Mouse (Mus musculus) bone marrow, adult 2 months (tissue): Measurements from ENCODE around the gene Eipr1. TPM values are rescaled to one million over a fixed set of nuclear protein-coding genes. Genes with fewer than 3 reads are reported as not detected.

Source experiments
- H3K27ac ChIP-seq: fragments of 200-500 bp; 2 replicates; pipeline ENCODE4 v1.5.1; 2012; ENCODE audit warnings: low read depth, mild to moderate bottlenecking, control low read depth, inconsistent platforms, low read length; ENCODE audit not compliant: control insufficient read depth, poor library complexity, insufficient read depth
- H3K4me1 ChIP-seq: fragments of 200-500 bp; 2 replicates; pipeline ENCODE4 v1.6.1; 2011; ENCODE audit warnings: low read length; ENCODE audit not compliant: control insufficient read depth, insufficient read depth
- H3K4me3 ChIP-seq: fragments of 200-500 bp; replicated peaks from 2 replicates; pipeline ENCODE3; 2011; ENCODE audit warnings: mild to moderate bottlenecking, low read depth, low read length, control low read depth; ENCODE audit not compliant: control insufficient read depth
- CTCF ChIP-seq: fragments of 200-500 bp; IDR thresholded peaks from 2 replicates; pipeline ENCODE4 v1.5.1; 2011; ENCODE audit warnings: low read length, control low read depth; ENCODE audit not compliant: control insufficient read depth, insufficient read depth
- POLR2A ChIP-seq: fragments of 200-500 bp; IDR thresholded peaks from 2 replicates; pipeline ENCODE4 v1.6.1; 2011; ENCODE audit warnings: low read depth, mild to moderate bottlenecking, control low read depth, low read length, borderline replicate concordance; ENCODE audit not compliant: control insufficient read depth
- WGBS: fragments of 180-500 bp; shearing (Covaris S2); methylation state at CpG from one replicate; pipeline ENCODE4 v1.1.7; 2018; 5-methylcytosine and 5-hydroxymethylcytosine counted together
- polyA plus RNA-seq: library from polyadenylated mRNA; stranded (reverse); fragments of >200 nt; gene quantifications from 2 replicates; pipeline ENCODE4 v1.2.4, GENCODE M21; 2011; ENCODE audit warnings: low replicate concordance; ENCODE audit not compliant: missing spikeins, insufficient read depth, insufficient read length

The Eipr1 gene
- polyA plus RNA-seq, 1 experiment = 21.0 TPM

GRCm38 (mm10) chr12:28785299-28785698 is 33.7 kb downstream of the Eipr1 start:
- no peaks in the 10 kb centered on the region for H3K4me1 ChIP-seq
- no peak overlapping the region for H3K4me3 ChIP-seq
- WGBS = 71% methylated on average over 1 of the region's 1 CpGs
- TF ChIP-seq POLR2A (no peak), CTCF (no peak)
- H3K27ac ChIP-seq = no peak overlapping the region

- WGBS = 92% methylated on average over 6 of the region's 6 CpGs
- TF ChIP-seq CTCF = no peak
- no peak for TF ChIP-seq POLR2A
- Histone ChIP-seq H3K4me1 (no peaks in the 10 kb centered on the region), H3K4me3 (no peak overlapping the region), H3K27ac (no peak overlapping the region)
Observed at GRCm38 (mm10) chr12:28786310-28786709, 34.7 kb downstream of the Eipr1 start.

- TF ChIP-seq POLR2A = no peak
- no peak for TF ChIP-seq CTCF
- Histone ChIP-seq H3K4me3 (no peak overlapping the region), H3K4me1 (no peaks in the 10 kb centered on the region), H3K27ac (no peak overlapping the region)
- WGBS = 86% methylated on average over 3 of the region's 3 CpGs
Observed at GRCm38 (mm10) chr12:28792613-28793012, 41.0 kb downstream of the Eipr1 start.

GRCm38 (mm10) chr12:28793715-28794114 is 42.1 kb downstream of the Eipr1 start:
- H3K4me3 ChIP-seq = no peak overlapping the region
- no peaks in the 10 kb centered on the region for H3K4me1 ChIP-seq
- H3K27ac ChIP-seq = no peak overlapping the region
- TF ChIP-seq CTCF (no peak), POLR2A (no peak)
- 87% methylated on average over 2 of the region's 2 CpGs for WGBS

- 93% methylated on average over 3 of the region's 3 CpGs for WGBS
- Histone ChIP-seq H3K4me3 (no peak overlapping the region), H3K27ac (no peak overlapping the region), H3K4me1 (0 out of 2 replicates have a peak, but pooled peaks cover 2% of the 10 kb centered on the region)
- TF ChIP-seq POLR2A = no peak
- TF ChIP-seq CTCF = no peak
Observed at GRCm38 (mm10) chr12:28795041-28795440, 43.4 kb downstream of the Eipr1 start.

- Histone ChIP-seq H3K4me1 (peaks cover 2% of the 10 kb centered on the region; the same call in 1 of the 2 replicates), H3K27ac (no peak overlapping the region), H3K4me3 (no peak overlapping the region)
- TF ChIP-seq POLR2A = no peak
- TF ChIP-seq CTCF = no peak
Observed at GRCm38 (mm10) chr12:28796881-28797420, 45.3 kb downstream of the Eipr1 start.

- WGBS = 55% methylated on average over 11 of the region's 11 CpGs
Observed at GRCm38 (mm10) chr12:28799798-28800411, 48.3 kb downstream of the Eipr1 start.

GRCm38 (mm10) chr12:28800423-28800822 is 48.8 kb downstream of the Eipr1 start:
- 12% methylated on average over 4 of the region's 4 CpGs for WGBS
- TF ChIP-seq POLR2A (no peak), CTCF (no peak)
- Histone ChIP-seq H3K27ac (peak overlapping the region; percentile 65), H3K4me1 (peaks cover 10% of the 10 kb centered on the region), H3K4me3 (no peak overlapping the region)

More at GRCm38 (mm10) chr12:28799798-28800411, 48.3 kb downstream of the Eipr1 start:
- Histone ChIP-seq H3K4me1 (peaks cover 8% of the 10 kb centered on the region), H3K4me3 (no peak overlapping the region), H3K27ac (peak overlapping the region; percentile 65)
- TF ChIP-seq POLR2A = no peak
- no peak for TF ChIP-seq CTCF
